Comparison of ENCODE assay signal across 29 mouse cellular contexts in the genomic region with DNA sequence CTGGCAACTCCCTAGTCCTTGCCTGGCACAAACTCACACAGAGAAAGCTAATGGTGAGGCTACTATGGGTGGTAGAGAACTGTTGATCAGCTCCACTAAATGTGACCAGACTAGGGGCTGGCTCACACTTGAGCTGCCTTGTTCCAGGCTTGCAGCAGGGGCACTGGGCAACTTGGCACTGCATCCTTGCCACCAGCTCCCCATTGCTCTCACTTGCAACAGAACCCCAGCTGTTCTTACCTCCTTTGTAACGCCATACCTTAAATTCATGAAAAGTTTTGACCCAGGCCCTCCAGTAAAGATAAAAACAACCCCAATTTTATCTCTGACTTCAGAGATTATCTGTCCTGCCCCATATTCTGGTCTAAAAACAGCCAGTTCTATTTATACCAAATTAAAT.
"Had no signal": no experiment of that assay in that cellular context is flagged by ENCODE, and none has a peak within 500 bp of the region (broad histone marks: within the 10 kb centered on the region; RNA-seq: fewer than 3 reads in every experiment).

No protein-coding gene starts in this region.

- H3K36me3 ChIP-seq: limb, embryonic 10.5 days; limb, embryonic 12.5 days; limb, embryonic 13.5 days; limb, embryonic 15.5 days; liver, embryonic 12.5 days; liver, embryonic 13.5 days; liver, embryonic 15.5 days; lung, embryonic 15.5 days; midbrain, embryonic 10.5 days; midbrain, embryonic 12.5 days; midbrain, embryonic 13.5 days; midbrain, embryonic 15.5 days; neural tube, embryonic 12.5 days had no signal

- DNase-seq: left cerebral cortex, postnatal 4 days; liver; liver, embryonic 13.5 days; liver, postnatal 0 days; lung, adult 18-20 months; lung, adult 2 months; lung, embryonic 14.5 days; lung, postnatal 10 days; lung, postnatal 14 days; lung, postnatal 36 days; lung, postnatal 4 days; midbrain, embryonic 14.5 days had no signal

- H3K27me3 ChIP-seq: limb, embryonic 12.5 days; limb, embryonic 13.5 days; limb, embryonic 15.5 days; liver, embryonic 12.5 days; liver, embryonic 13.5 days; liver, embryonic 15.5 days; lung, embryonic 15.5 days; neural tube, embryonic 12.5 days had no signal

- H3K4me2 ChIP-seq: limb, embryonic 12.5 days; limb, embryonic 13.5 days; limb, embryonic 15.5 days; liver, embryonic 11.5 days; liver, embryonic 12.5 days; liver, embryonic 13.5 days; liver, embryonic 15.5 days; lung, embryonic 14.5 days; lung, embryonic 15.5 days; midbrain, embryonic 11.5 days; midbrain, embryonic 12.5 days; midbrain, embryonic 13.5 days; midbrain, embryonic 15.5 days; neural tube, embryonic 12.5 days had no signal

- H3K4me3 ChIP-seq: limb, embryonic 10.5 days; limb, embryonic 12.5 days; limb, embryonic 13.5 days; limb, embryonic 15.5 days; liver, embryonic 12.5 days; liver, embryonic 13.5 days; liver, embryonic 15.5 days; lung, embryonic 15.5 days; megakaryocyte, embryonic 14.5 days; midbrain, embryonic 10.5 days; midbrain, embryonic 12.5 days; midbrain, embryonic 13.5 days; midbrain, embryonic 15.5 days; neural tube, embryonic 12.5 days had no signal

- H3K27ac ChIP-seq: limb, embryonic 10.5 days; limb, embryonic 12.5 days; limb, embryonic 13.5 days; limb, embryonic 15.5 days; liver, embryonic 12.5 days; liver, embryonic 13.5 days; liver, embryonic 14.5 days; liver, embryonic 15.5 days; lung, embryonic 15.5 days; macrophage; midbrain, embryonic 10.5 days; midbrain, embryonic 12.5 days; midbrain, embryonic 13.5 days; midbrain, embryonic 15.5 days; neural tube, embryonic 12.5 days had no signal
